Mouse (Mus musculus): ENCODE data around the gene Brsk1. TPM values are rescaled to one million over a fixed set of nuclear protein-coding genes. Genes with fewer than 3 reads are reported as not detected.

Brsk1 gene
- total and polyA plus RNA-seq, 2 experiments: 0.09 to 0.40 TPM

DNA sequence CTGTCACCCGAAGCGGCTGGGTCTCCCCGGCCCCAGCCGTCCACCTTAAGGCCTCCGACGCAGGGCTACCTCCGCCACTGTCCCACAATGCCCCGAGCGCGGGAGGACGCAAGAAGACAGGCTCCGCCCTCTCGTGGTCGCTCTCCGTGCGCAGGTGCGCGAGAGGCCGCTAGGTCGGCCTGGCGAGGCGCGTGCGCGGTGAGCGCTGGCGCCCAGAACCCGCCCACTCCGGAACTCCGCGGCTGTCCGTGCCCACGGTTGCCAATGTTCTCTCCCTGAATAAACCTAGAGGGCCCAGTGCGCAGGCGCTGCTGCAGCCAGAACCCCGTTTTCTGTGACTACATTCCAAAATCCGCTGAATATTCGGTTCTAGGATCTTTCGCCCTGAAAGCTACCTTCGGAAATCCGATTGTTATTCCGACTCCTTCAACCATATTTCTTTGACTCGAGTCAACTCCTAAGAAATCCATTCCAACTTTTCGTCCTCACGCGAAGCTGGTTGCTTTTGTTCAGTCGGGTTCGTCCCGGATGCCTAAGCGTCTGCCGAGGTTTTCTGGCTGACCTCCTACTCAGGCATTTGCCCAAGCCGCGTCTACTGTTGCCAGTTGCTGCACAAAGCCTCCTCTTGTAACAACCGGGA is 31.4 kb upstream of the Brsk1 start, which contains the start of gene Ppp6r1:
Ppp6r1 (minus strand) TSS at position 108 of the 640 bp plus-strand sequence.
- H3K4me3 ChIP-seq (ENCODE audit: insufficient read depth, low read depth, low read length): peak within 1 kb of the TSS; percentile 74
- TF ChIP-seq POLR2A (IDR thresholded peaks at IDR 0.05; ENCODE audit: extremely low read depth, insufficient read depth, low read length): peak; percentile 86
- TF ChIP-seq CTCF (IDR thresholded peaks at IDR 0.05; ENCODE audit: low read depth, low read length): no peak
- H3K27me3 ChIP-seq (ENCODE audit: control insufficient read depth, insufficient read depth, low read length): no peaks in the 10 kb centered on the region
- H3K27ac ChIP-seq (replicated peaks; ENCODE audit: insufficient read depth, low read depth, low read length): peak within 1 kb of the TSS; percentile 74
- H3K79me2 ChIP-seq (ENCODE audit: control insufficient read depth, insufficient read depth, low read length): peaks cover 24% of the 10 kb centered on the region
- peak; percentile 91 for DNase-seq (ENCODE audit: extremely low read depth, low read depth, low spot score)
- WGBS: under 1% methylated on average over 54 of the region's 54 CpGs
- H3K9ac ChIP-seq (ENCODE audit: low read depth, low read length): peak within 1 kb of the TSS; percentile 84
- H3K4me1 ChIP-seq (ENCODE audit: control insufficient read depth, insufficient read depth, low read length): peaks cover 20% of the 10 kb centered on the region
- no peaks in the 10 kb centered on the region for H3K36me3 ChIP-seq (ENCODE audit: control insufficient read depth, insufficient read depth, low read length)

DNA sequence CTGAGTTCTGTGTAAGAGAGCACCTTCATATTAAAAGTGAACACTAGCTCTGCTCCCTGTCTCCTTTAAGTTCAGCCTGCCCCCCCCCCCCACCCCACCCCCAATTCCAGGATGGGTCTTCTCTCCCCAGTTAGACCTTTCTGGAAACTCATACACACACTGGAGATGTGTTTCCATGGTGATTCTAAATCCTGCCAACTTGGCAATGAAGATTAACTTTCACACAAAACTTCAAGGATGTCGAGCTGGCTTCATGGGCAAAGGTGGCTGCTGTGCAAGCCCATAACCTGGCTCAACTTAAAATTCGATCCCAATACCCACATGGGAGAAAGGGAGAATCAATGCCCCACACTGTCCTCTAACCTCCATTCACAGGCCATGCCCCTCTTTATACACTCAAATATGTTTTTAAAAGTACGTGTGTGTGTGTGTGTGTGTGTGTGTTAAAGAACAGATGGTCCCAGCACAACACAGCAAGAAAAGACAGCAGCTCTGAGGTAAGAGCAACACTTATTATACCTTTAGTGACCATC is 30.4 kb upstream of the Brsk1 start:
- DNase-seq (ENCODE audit: extremely low read depth, low read depth, low spot score): peak; percentile 74

DNA sequence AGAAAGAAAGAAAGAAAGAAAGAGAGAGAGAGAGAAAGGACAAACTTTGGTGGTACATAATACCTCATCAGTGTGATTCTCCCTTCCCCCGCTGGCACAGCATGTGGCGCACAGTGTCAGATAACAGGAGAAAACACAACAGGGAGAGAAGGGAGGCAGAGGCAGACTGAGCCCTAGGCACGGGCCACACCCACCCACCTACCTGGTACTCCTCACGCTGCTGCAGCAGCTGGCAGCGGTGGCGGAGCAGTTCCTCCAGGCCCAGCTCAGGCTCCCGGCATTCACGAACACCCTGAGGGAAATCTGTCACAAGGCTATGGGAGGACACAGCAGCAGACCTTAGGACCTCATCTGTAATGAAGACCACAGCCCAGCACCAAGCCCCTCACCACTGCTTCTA is 27.2 kb upstream of the Brsk1 start:
- Histone ChIP-seq H3K9ac (ENCODE audit: low read depth, low read length) (no peak overlapping the region), H3K36me3 (ENCODE audit: control insufficient read depth, insufficient read depth, low read length) (no peaks in the 10 kb centered on the region), H3K27ac (replicated peaks; ENCODE audit: insufficient read depth, low read depth, low read length) (no peak overlapping the region), H3K79me2 (ENCODE audit: control insufficient read depth, insufficient read depth, low read length) (peaks cover 3% of the 10 kb centered on the region; the same call in 1 of the 2 replicates), H3K4me1 (ENCODE audit: control insufficient read depth, insufficient read depth, low read length) (peaks cover 6% of the 10 kb centered on the region; the same call in 1 of the 2 replicates), H3K27me3 (ENCODE audit: control insufficient read depth, insufficient read depth, low read length) (no peaks in the 10 kb centered on the region), H3K4me3 (ENCODE audit: insufficient read depth, low read depth, low read length) (no peak overlapping the region)
- no peak for TF ChIP-seq CTCF (IDR thresholded peaks at IDR 0.05; ENCODE audit: low read depth, low read length)
- no peak for TF ChIP-seq POLR2A (IDR thresholded peaks at IDR 0.05; ENCODE audit: extremely low read depth, insufficient read depth, low read length)
- DNase-seq (ENCODE audit: extremely low read depth, low read depth, low spot score): no peak
- 91% methylated on average over 8 of the region's 8 CpGs for WGBS

More for the DNA sequence above, 30.4 kb upstream of the Brsk1 start:
- Histone ChIP-seq H3K27ac (replicated peaks; ENCODE audit: insufficient read depth, low read depth, low read length) (peak overlapping the region; percentile 41; the same call in 1 of the 2 replicates), H3K9ac (ENCODE audit: low read depth, low read length) (no peak overlapping the region), H3K4me3 (ENCODE audit: insufficient read depth, low read depth, low read length) (no peak overlapping the region), H3K79me2 (ENCODE audit: control insufficient read depth, insufficient read depth, low read length) (peaks cover 18% of the 10 kb centered on the region), H3K4me1 (ENCODE audit: control insufficient read depth, insufficient read depth, low read length) (peaks cover 19% of the 10 kb centered on the region), H3K27me3 (ENCODE audit: control insufficient read depth, insufficient read depth, low read length) (no peaks in the 10 kb centered on the region), H3K36me3 (ENCODE audit: control insufficient read depth, insufficient read depth, low read length) (no peaks in the 10 kb centered on the region)
- no peak for TF ChIP-seq POLR2A (IDR thresholded peaks at IDR 0.05; ENCODE audit: extremely low read depth, insufficient read depth, low read length)
- no peak for TF ChIP-seq CTCF (IDR thresholded peaks at IDR 0.05; ENCODE audit: low read depth, low read length)
- 22% methylated on average over 3 of the region's 3 CpGs for WGBS

DNA sequence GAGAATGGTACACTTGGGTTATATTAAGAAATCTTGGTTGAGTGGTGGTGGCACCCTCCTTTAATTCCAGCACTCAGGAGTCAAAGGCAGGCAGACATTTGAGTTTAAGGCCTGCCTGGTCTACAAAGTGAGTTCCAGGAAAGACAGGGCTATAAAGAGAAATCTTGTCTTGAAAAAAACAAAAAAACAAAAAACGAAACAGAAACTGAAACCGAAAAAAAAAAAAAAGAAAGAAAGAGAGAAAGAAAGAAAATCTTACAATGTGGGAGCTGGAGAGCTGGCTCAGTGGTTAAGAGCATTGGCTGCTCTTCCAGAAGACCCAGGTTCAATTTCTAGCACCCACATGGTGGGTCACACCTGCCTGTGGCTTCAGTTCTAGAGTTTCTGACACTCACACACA is 26.7 kb upstream of the Brsk1 start:
- Histone ChIP-seq H3K27me3 (ENCODE audit: control insufficient read depth, insufficient read depth, low read length) (no peaks in the 10 kb centered on the region), H3K36me3 (ENCODE audit: control insufficient read depth, insufficient read depth, low read length) (no peaks in the 10 kb centered on the region), H3K4me3 (ENCODE audit: insufficient read depth, low read depth, low read length) (no peak overlapping the region), H3K4me1 (ENCODE audit: control insufficient read depth, insufficient read depth, low read length) (peaks cover 6% of the 10 kb centered on the region; the same call in 1 of the 2 replicates), H3K79me2 (ENCODE audit: control insufficient read depth, insufficient read depth, low read length) (no peaks in the 10 kb centered on the region), H3K27ac (replicated peaks; ENCODE audit: insufficient read depth, low read depth, low read length) (no peak overlapping the region), H3K9ac (ENCODE audit: low read depth, low read length) (no peak overlapping the region)
- DNase-seq (ENCODE audit: extremely low read depth, low read depth, low spot score): no peak
- no peak for TF ChIP-seq POLR2A (IDR thresholded peaks at IDR 0.05; ENCODE audit: extremely low read depth, insufficient read depth, low read length)
- TF ChIP-seq CTCF (IDR thresholded peaks at IDR 0.05; ENCODE audit: low read depth, low read length): no peak
- 78% methylated on average over 2 of the region's 2 CpGs for WGBS

DNA sequence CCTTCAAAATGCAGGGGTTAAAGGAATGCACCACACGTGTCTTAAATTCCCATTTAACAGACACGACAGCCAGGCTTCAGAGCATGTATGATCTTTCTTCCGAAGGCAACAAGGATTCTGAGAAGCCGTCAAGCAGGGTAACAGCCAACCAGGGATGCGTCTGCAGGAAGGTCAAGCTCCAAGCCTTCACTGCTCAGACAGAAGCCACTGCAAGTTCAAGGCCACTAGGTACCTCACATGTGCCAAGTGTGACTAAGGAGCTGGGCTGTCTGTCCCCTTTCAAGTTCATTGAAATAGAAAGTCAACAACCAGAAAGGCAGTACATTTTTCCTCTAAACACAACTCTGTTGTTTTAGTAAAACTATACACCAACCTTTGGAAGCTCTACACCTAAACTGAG is 23.5 kb upstream of the Brsk1 start:
- H3K36me3 ChIP-seq (ENCODE audit: control insufficient read depth, insufficient read depth, low read length): peaks cover 5% of the 10 kb centered on the region; the same call in 1 of the 2 replicates
- H3K27ac ChIP-seq (replicated peaks; ENCODE audit: insufficient read depth, low read depth, low read length): no peak overlapping the region
- TF ChIP-seq POLR2A (IDR thresholded peaks at IDR 0.05; ENCODE audit: extremely low read depth, insufficient read depth, low read length): no peak
- TF ChIP-seq CTCF (IDR thresholded peaks at IDR 0.05; ENCODE audit: low read depth, low read length): no peak
- no peaks in the 10 kb centered on the region for H3K27me3 ChIP-seq (ENCODE audit: control insufficient read depth, insufficient read depth, low read length)
- H3K4me1 ChIP-seq (ENCODE audit: control insufficient read depth, insufficient read depth, low read length): no peaks in the 10 kb centered on the region
- peak; percentile 39 for DNase-seq (ENCODE audit: extremely low read depth, low read depth, low spot score)
- WGBS: 81% methylated on average over 5 of the region's 5 CpGs
- H3K4me3 ChIP-seq (ENCODE audit: insufficient read depth, low read depth, low read length): no peak overlapping the region
- H3K79me2 ChIP-seq (ENCODE audit: control insufficient read depth, insufficient read depth, low read length): no peaks in the 10 kb centered on the region
- no peak overlapping the region for H3K9ac ChIP-seq (ENCODE audit: low read depth, low read length)

DNA sequence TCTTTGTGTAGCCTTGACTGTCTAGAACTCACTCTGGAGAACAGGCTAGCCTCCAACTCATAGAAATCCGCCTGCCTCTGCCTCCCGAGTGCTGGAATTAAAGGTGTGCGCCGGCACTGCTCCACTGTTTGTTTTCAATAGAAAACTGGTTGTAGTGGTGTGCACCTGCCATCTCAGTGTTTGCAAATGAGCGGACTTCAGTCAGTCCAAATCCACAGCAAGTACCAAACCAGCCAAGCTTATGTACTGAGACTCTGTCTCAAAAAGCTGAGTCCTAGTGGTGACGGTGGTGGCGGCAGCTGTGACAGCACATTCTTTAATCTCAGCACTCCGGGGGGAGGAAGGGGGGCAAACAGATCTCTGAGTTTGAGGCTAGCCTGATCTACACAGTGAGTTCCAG is 21.9 kb upstream of the Brsk1 start:
- WGBS: 66% methylated on average over 8 of the region's 8 CpGs
- TF ChIP-seq CTCF (IDR thresholded peaks at IDR 0.05; ENCODE audit: low read depth, low read length): no peak
- TF ChIP-seq POLR2A (IDR thresholded peaks at IDR 0.05; ENCODE audit: extremely low read depth, insufficient read depth, low read length): no peak

More for the DNA sequence above, 21.9 kb upstream of the Brsk1 start:
- Histone ChIP-seq H3K9ac (ENCODE audit: low read depth, low read length) (no peak overlapping the region), H3K36me3 (ENCODE audit: control insufficient read depth, insufficient read depth, low read length) (peaks cover 5% of the 10 kb centered on the region; the same call in 1 of the 2 replicates), H3K4me3 (ENCODE audit: insufficient read depth, low read depth, low read length) (no peak overlapping the region), H3K27me3 (ENCODE audit: control insufficient read depth, insufficient read depth, low read length) (no peaks in the 10 kb centered on the region), H3K4me1 (ENCODE audit: control insufficient read depth, insufficient read depth, low read length) (no peaks in the 10 kb centered on the region), H3K79me2 (ENCODE audit: control insufficient read depth, insufficient read depth, low read length) (no peaks in the 10 kb centered on the region; the same call in 1 of the 2 replicates), H3K27ac (replicated peaks; ENCODE audit: insufficient read depth, low read depth, low read length) (no peak overlapping the region)
- DNase-seq (ENCODE audit: extremely low read depth, low read depth, low spot score): peak; percentile 51

All from liver, adult 2 months (tissue).